ENCODE assay signal across 9 mouse cellular contexts in the genomic region with DNA sequence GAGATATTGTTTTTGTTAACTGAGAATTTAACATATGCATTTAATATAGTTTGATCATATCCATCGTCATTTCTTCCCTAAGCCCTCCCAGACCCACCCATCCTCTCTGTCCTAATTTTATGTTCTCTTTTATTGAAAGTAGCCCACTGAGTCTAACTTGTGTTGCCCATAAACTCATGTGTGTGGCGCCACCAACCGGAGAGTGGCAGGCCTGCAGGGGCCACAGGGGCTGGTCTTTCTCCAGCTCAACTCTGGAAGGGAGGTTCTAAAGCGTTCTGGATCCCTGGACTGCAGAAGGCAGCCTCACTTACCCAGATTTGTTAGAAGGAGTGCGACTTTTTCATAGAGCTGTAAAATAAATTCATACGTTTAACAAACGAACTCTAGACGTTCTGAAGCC.
A peak's percentile ranks its signal among the peaks of the same experiment; 100 is the strongest.
DNase-seq lines count a peak whose midpoint lies in the region; TF ChIP-seq lines count a peak whose summit lies in the region.
"Had no signal": no experiment of that assay in that cellular context is flagged by ENCODE, and none has a peak within 500 bp of the region (broad histone marks: within the 10 kb centered on the region; RNA-seq: fewer than 3 reads in every experiment).

No protein-coding gene starts in this region.

- TF ChIP-seq CTCF in kidney, adult 2 months (conservative IDR thresholded peaks at IDR 0.05; ENCODE audit: insufficient read depth, insufficient read length, low read depth, low read length): no peak; the same call in 1 of the 2 replicates
- TF ChIP-seq CTCF in E14TG2a.4 (conservative IDR thresholded peaks at IDR 0.05; ENCODE audit: low read length): peak; percentile 55

- no peak overlapping the region for H3K27ac ChIP-seq in kidney, adult 2 months (ENCODE audit: insufficient read depth, low read depth, low read length)
- H3K27ac ChIP-seq: embryonic facial prominence, embryonic 12.5 days had no signal

- H3K36me3 ChIP-seq in kidney, adult 2 months (ENCODE audit: control insufficient read depth, insufficient read depth, low read length): no peaks in the 10 kb centered on the region
- H3K36me3 ChIP-seq in E14TG2a.4 (ENCODE audit: insufficient read depth, low read length): no peaks in the 10 kb centered on the region
- H3K36me3 ChIP-seq: embryonic facial prominence, embryonic 12.5 days had no signal

- no peaks in the 10 kb centered on the region for H3K27me3 ChIP-seq in kidney, adult 2 months (replicated peaks; ENCODE audit: control insufficient read depth, insufficient read depth, low read length)
- H3K27me3 ChIP-seq in E14TG2a.4 (ENCODE audit: insufficient read depth, low read length): no peaks in the 10 kb centered on the region
- H3K27me3 ChIP-seq: embryonic facial prominence, embryonic 12.5 days had no signal

- no peaks in the 10 kb centered on the region for H3K9me3 ChIP-seq in E14TG2a.4 (ENCODE audit: low read length)
- H3K9me3 ChIP-seq: embryonic facial prominence, embryonic 12.5 days had no signal

- DNase-seq in kidney, adult 2 months: peak; percentile 28
- DNase-seq in kidney, adult 11 months: no peak
- DNase-seq in adrenal gland, adult 18-20 months (ENCODE audit: low spot score in 2 of 2): peak; percentile 52 to 62
- DNase-seq in kidney, postnatal 25 days: peak; percentile 53 to 54
- peak; percentile 12 for DNase-seq in mesoderm, embryonic 11.5 days (ENCODE audit: low read depth, low spot score)
- no peak for DNase-seq in cerebellum, adult 9-11 months
- DNase-seq in gastrocnemius, postnatal 25 days: no peak

- TF ChIP-seq POLR2A in kidney, adult 2 months (IDR thresholded peaks at IDR 0.05; ENCODE audit: low read depth, low read length): no peak

- H3K4me3 ChIP-seq in kidney, adult 2 months (ENCODE audit: insufficient read depth, low read depth, low read length): no peak overlapping the region
- H3K4me3 ChIP-seq in E14TG2a.4 (replicated peaks; ENCODE audit: low read length): no peak overlapping the region
- H3K4me3 ChIP-seq: embryonic facial prominence, embryonic 12.5 days had no signal

- 31% methylated on average over 8 of the region's 8 CpGs for WGBS in kidney, adult 2 months

- peaks cover 2% of the 10 kb centered on the region; the same call in 1 of the 2 replicates for H3K4me1 ChIP-seq in kidney, adult 2 months (ENCODE audit: control insufficient read depth, insufficient read depth, low read length)
- H3K4me1 ChIP-seq in E14TG2a.4 (replicated peaks; ENCODE audit: low read depth, low read length): no peaks in the 10 kb centered on the region
- H3K4me1 ChIP-seq: embryonic facial prominence, embryonic 12.5 days had no signal

Comparison
In these comparisons a context has a peak if more than half of its experiments do, and no peak if none do; other contexts are left out.
1. DNase-seq: peak in kidney, adult 2 months (single experiment), adrenal gland, adult 18-20 months (2 of 2), kidney, postnatal 25 days (2 of 2) and mesoderm, embryonic 11.5 days (single experiment); none in kidney, adult 11 months (single experiment), cerebellum, adult 9-11 months (single experiment) and gastrocnemius, postnatal 25 days (single experiment).